Mouse (Mus musculus) effector memory CD4-positive, alpha-beta T cell, adult 5 months (primary cell): ENCODE data around the gene Hrh3. TPM values are rescaled to one million over a fixed set of nuclear protein-coding genes. Genes with fewer than 3 reads are reported as not detected.

Source experiments
- polyA plus RNA-seq: library from polyadenylated mRNA; unstranded; fragments of 100-300 nt; shearing (Covaris generic); gene quantifications from one replicate; pipeline ENCODE4 v1.2.1, GENCODE M21; 2017

Hrh3 gene
- polyA plus RNA-seq, result not detected

DNA sequence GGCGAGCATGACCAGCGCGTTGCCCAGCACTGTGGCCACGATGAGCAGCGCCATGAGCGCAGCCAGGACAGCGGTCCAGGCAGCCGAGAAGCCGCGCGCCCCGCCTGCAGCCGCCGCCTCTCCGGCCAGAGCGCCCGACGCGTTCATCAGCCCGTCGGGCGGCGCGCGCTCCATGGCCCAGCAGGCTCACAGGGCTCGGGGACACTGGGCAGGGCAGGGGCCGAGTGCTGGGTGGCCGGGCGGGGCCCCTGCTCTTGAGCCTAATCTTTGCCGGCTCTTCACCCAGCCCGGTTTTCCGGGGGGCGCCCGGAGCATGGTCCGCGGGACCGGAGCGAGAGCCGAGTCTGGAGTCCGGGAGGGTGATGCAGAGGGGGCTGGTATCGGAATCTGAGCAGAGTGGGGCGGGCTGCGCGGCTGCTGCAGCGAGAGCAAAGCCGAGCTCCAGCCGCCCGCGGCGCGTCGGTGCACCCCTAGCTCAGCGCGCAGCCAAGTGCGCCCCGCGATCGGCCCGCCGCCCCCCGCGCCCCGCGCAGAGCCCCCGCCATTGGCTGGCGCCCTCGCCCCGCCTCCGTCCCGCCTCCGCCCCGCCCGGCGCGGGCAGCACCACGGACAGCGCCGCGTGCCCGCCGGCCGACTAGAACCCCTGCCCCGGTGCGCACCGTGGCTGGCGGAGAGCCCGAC is at the start of gene Hrh3:
TSS of gene Hrh3 (minus strand) at position 511 of the 681 bp plus-strand sequence.

DNA sequence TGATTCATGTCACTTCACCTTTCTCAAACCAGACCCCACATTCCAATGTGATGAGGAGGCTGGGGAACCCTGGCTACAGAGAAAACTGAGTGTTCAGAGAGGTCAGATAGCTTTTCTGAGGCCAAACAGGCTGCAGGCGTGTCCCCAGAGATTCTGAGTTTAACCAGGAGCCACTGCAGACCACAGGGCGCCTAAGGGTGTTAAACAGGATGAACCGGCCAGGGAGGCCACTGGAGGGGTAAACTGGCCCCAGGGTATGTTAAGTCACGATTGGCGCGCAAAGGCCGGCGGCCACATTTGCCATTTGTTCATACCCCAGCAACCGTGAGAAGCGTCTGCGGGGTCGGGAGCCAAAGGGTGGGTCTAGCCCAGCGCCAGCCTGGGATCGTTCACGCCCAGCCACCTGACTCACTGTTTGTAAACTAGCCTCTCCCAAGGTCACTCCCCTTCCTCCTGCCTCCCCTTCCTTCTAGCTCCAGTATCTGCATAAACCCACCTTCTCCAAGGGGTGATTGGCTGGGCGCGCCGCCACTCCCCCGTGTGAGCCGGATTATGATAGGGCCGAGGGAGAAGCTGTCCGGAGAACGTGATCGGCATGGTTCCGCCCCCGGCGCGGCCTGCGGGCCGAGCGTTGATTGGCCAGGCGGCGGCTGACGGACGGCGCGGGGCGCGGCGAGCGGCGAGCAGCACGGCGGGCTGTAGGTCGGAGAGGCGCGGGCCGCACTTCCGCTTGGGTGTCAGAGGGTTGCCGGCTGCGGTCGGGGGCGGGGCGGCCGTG is 14.6 kb upstream of the Hrh3 start, which contains the start of gene Osbpl2:
TSS of gene Osbpl2 (plus strand) at position 646 of the 778 bp plus-strand sequence.

DNA sequence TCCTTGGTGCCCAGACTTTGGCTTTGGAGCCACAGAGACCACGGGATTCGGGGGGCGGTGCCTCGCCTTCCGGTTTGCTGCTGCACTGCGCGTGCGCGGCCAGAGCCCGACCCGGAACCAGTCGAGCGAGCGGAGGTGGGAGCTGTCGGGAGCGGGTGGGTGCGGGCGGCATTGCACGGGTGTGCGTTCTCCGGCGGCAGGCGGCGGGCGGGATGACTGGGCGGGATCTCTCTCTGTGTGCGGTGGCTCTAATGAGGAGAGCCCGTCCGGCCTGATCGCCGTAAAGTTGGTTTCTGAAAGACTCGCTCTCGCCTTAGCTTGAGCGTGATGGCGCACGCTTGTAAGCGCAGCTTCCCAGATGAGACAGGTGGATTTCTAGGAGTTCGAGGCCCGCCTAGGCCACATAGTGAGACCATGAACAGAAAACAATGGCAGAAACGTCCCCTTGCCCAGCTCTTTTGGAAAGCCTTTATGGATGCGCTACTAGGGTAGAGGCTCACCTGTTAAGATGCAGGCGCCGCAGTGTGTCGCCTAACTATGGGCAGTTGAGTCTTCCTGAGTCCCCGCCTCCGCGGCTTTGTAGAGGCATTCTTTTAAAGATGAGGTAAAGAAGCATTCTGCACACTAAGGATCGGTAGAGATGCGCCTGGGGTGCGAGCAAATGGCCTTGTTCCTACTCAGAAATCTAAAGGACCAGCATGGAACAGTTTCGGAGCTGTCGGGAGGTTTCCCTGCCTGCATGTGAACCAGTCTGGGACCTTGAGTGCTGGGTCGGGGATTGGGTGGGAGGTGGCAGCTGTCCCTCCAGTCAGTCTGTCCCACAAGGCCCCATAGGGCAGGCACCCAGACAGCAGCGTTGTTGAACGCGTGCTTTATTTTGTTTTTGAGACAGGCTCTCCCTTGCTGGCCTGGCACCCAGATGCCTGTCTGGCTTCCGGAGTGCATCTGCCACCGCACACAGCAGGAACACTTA is 33.5 kb downstream of the Hrh3 start, which contains the start of gene Mtg2:
TSS of gene Mtg2 (plus strand) at position 108 of the 973 bp plus-strand sequence.

Other genes starting within 250 kb of the Hrh3 start
- 18.1 TPM for gene Taf4, start 127.8 kb downstream of the Hrh3 start, polyA plus RNA-seq
- 14.5 TPM for gene Lsm14b, start 79.5 kb downstream of the Hrh3 start, polyA plus RNA-seq
- 339 TPM for gene Psma7, start 62.1 kb downstream of the Hrh3 start, polyA plus RNA-seq
- gene Ss18l1, start 62.0 kb downstream of the Hrh3 start, polyA plus RNA-seq, result 6.2 TPM
- 28.8 TPM for gene Mtg2, start 33.9 kb downstream of the Hrh3 start, polyA plus RNA-seq
- gene Osbpl2, start 14.8 kb upstream of the Hrh3 start, polyA plus RNA-seq, result 37.8 TPM
- 144 TPM for gene Adrm1, start 67.0 kb upstream of the Hrh3 start, polyA plus RNA-seq
- gene Lama5, start 121.4 kb upstream of the Hrh3 start, polyA plus RNA-seq, result 0.19 TPM
- gene Rps21, start 152.9 kb upstream of the Hrh3 start, polyA plus RNA-seq, result 837 TPM
- gene Cables2, start 169.0 kb upstream of the Hrh3 start, polyA plus RNA-seq, result 70.9 TPM
- gene Rbbp8nl, start 185.4 kb upstream of the Hrh3 start, polyA plus RNA-seq, result not detected
- not detected for gene Gata5, start 230.2 kb upstream of the Hrh3 start, polyA plus RNA-seq